In the genomic region with DNA sequence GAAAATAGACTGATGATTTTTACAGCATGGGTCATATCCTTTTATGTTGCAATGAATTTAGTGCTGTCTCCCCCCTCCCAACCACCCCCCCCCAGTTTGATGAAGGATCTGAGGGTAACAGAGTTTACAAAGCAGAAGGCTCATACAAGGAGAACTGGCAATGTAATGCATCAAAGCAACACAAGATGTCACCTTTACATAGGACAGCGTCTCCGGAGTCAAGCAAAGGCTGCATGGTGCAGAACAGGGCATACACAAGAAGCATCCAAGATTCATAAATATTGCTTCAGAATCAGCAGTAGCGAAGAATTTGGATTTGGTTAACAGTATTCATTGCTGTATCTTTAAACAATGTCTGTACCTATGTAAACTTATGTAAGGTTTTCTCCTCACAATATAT, we compare ENCODE assay signal across 15 mouse cellular contexts.
DNase-seq lines count a peak whose midpoint lies in the region; ATAC-seq and TF ChIP-seq lines count a peak whose summit lies in the region.
"Had no signal": no experiment of that assay in that cellular context is flagged by ENCODE, and none has a peak within 500 bp of the region (broad histone marks: within the 10 kb centered on the region; RNA-seq: fewer than 3 reads in every experiment).

No protein-coding gene starts in this region.

- H3K9ac ChIP-seq in intestine, postnatal 0 days (ENCODE audit: low read depth, low read length), result no peak overlapping the region
- H3K9ac ChIP-seq in intestine, embryonic 15.5 days, result no peak overlapping the region
- H3K9ac ChIP-seq: hindbrain, embryonic 14.5 days; liver, postnatal 0 days; stomach, embryonic 15.5 days had no signal

- no peaks in the 10 kb centered on the region for H3K4me1 ChIP-seq in intestine, postnatal 0 days (replicated peaks; ENCODE audit: control insufficient read depth, insufficient read depth, low read length)
- no peaks in the 10 kb centered on the region for H3K4me1 ChIP-seq in intestine, embryonic 15.5 days (replicated peaks)
- H3K4me1 ChIP-seq: stomach, embryonic 15.5 days had no signal

- no peaks in the 10 kb centered on the region for H3K9me3 ChIP-seq in intestine, postnatal 0 days (ENCODE audit: control insufficient read depth)
- no peaks in the 10 kb centered on the region for H3K9me3 ChIP-seq in intestine, embryonic 15.5 days
- H3K9me3 ChIP-seq: stomach, embryonic 15.5 days had no signal

- DNase-seq in adrenal gland, postnatal 10 days, result peak; percentile 2
- DNase-seq in adrenal gland, postnatal 25 days, result no peak
- peak; percentile 1 for DNase-seq in lung, postnatal 36 days
- no peak for DNase-seq in lung, postnatal 10 days
- peak; percentile 8 for DNase-seq in left cerebral cortex, postnatal 4 days
- no peak for DNase-seq in urinary bladder, postnatal 4 days (ENCODE audit: low spot score in 2 of 2)
- DNase-seq: adrenal gland, postnatal 36 days; kidney, adult 8-10 months; liver, postnatal 0 days; thymus, postnatal 36 days had no signal

- H3K36me3 ChIP-seq in intestine, postnatal 0 days (ENCODE audit: control insufficient read depth, insufficient read depth), result no peaks in the 10 kb centered on the region
- H3K36me3 ChIP-seq in intestine, embryonic 15.5 days, result no peaks in the 10 kb centered on the region
- H3K36me3 ChIP-seq: stomach, embryonic 15.5 days had no signal

- intact Hi-C loops in left cerebral cortex, postnatal 4 days (cut with DNase I), result no loop called here

- ATAC-seq in intestine, postnatal 0 days, result no peak
- ATAC-seq in intestine, embryonic 15.5 days, result no peak
- ATAC-seq: liver, postnatal 0 days had no signal

- peak; percentile 51 for TF ChIP-seq CTCF in intestine, postnatal 0 days (IDR thresholded peaks at IDR 0.05; ENCODE audit: low read depth)

- WGBS in intestine, postnatal 0 days, result 66% methylated on average over 3 of the region's 3 CpGs
- 65% methylated on average over 3 of the region's 3 CpGs for WGBS in intestine, embryonic 15.5 days

- H3K4me2 ChIP-seq in intestine, postnatal 0 days (replicated peaks; ENCODE audit: low read depth), result no peak overlapping the region
- no peak overlapping the region for H3K4me2 ChIP-seq in intestine, embryonic 15.5 days (replicated peaks)
- H3K4me2 ChIP-seq: hindbrain, embryonic 14.5 days; stomach, embryonic 15.5 days had no signal

- H3K27me3 ChIP-seq in intestine, postnatal 0 days (replicated peaks; ENCODE audit: control insufficient read depth, insufficient read depth, low read length), result no peaks in the 10 kb centered on the region
- H3K27me3 ChIP-seq in intestine, embryonic 15.5 days (replicated peaks), result no peaks in the 10 kb centered on the region
- H3K27me3 ChIP-seq: stomach, embryonic 15.5 days had no signal

- H3K27ac ChIP-seq in intestine, postnatal 0 days (ENCODE audit: low read depth, low read length), result no peak overlapping the region
- H3K27ac ChIP-seq in intestine, embryonic 15.5 days, result no peak overlapping the region
- H3K27ac ChIP-seq: hindbrain, embryonic 14.5 days; stomach, embryonic 15.5 days had no signal

- no peak overlapping the region for H3K4me3 ChIP-seq in intestine, postnatal 0 days (ENCODE audit: low read depth, low read length)
- no peak overlapping the region for H3K4me3 ChIP-seq in intestine, embryonic 15.5 days (replicated peaks)
- H3K4me3 ChIP-seq: myocyte; stomach, embryonic 15.5 days had no signal

Comparison
In these comparisons a context has a peak if more than half of its experiments do, and no peak if none do; other contexts are left out.
1. DNase-seq: peak in adrenal gland, postnatal 10 days (single experiment), lung, postnatal 36 days (single experiment) and left cerebral cortex, postnatal 4 days (single experiment); none in adrenal gland, postnatal 25 days (single experiment), lung, postnatal 10 days (single experiment) and urinary bladder, postnatal 4 days (0 of 2).